Mouse (Mus musculus): ENCODE data around the gene Hist1h3h. TPM values are rescaled to one million over a fixed set of nuclear protein-coding genes. Genes with fewer than 3 reads are reported as not detected.
"Not testable (repeated sequence)": the region's sequence is repeated elsewhere in the genome, so short reads cannot be mapped to it uniquely, and the experiment has no call there.

Gene Hist1h3h
- polyA plus RNA-seq, 1 experiment from 2014 or later: 6.3 TPM

- H3K9ac ChIP-seq: peak overlapping the region; percentile 50
- ATAC-seq (ENCODE audit: insufficient read depth, low FRiP score, low read depth): not testable (repeated sequence)
These were observed 693 bp upstream of the Hist1h3h start for GRCm38 (mm10) chr13:21716540-21717391.

GRCm38 (mm10) chr13:21718381-21719080, 1.1 kb downstream of the Hist1h3h start:
- no peaks in the 10 kb centered on the region for H3K36me3 ChIP-seq
- H3K9me3 ChIP-seq: no peaks in the 10 kb centered on the region
- ATAC-seq (ENCODE audit: insufficient read depth, low FRiP score, low read depth): no peak
- peaks cover 24% of the 10 kb centered on the region for H3K4me1 ChIP-seq
- H3K27me3 ChIP-seq (replicated peaks): no peaks in the 10 kb centered on the region
- WGBS: 46% methylated on average over 4 of the region's 4 CpGs
- peak overlapping the region; percentile 29 for H3K9ac ChIP-seq
- peak overlapping the region; percentile 57 for H3K4me2 ChIP-seq
- peak overlapping the region; percentile 90 for H3K27ac ChIP-seq
- H3K4me3 ChIP-seq (replicated peaks): peak overlapping the region; percentile 41

More at GRCm38 (mm10) chr13:21716540-21717391, 693 bp upstream of the Hist1h3h start:
- peak overlapping the region; percentile 69 for H3K4me2 ChIP-seq
- H3K9me3 ChIP-seq; H3K36me3 ChIP-seq; H3K27me3 ChIP-seq (replicated peaks): not testable (repeated sequence)
- H3K4me1 ChIP-seq: peaks cover 21% of the 10 kb centered on the region
- peak overlapping the region; percentile 46 for H3K4me3 ChIP-seq (replicated peaks)
- WGBS: under 1% methylated on average over 16 of the region's 38 CpGs
- peak overlapping the region; percentile 96 for H3K27ac ChIP-seq

GRCm38 (mm10) chr13:21721107-21721756, 3.8 kb downstream of the Hist1h3h start:
- H3K4me1 ChIP-seq: peaks cover 16% of the 10 kb centered on the region
- 2% methylated on average over 20 of the region's 44 CpGs for WGBS
- peak; percentile 2; the same call in 1 of the 2 replicates for ATAC-seq (ENCODE audit: insufficient read depth, low FRiP score, low read depth)

GRCm38 (mm10) chr13:21721757-21722372, 4.4 kb downstream of the Hist1h3h start, which contains the start of gene Hist1h2bm:
Gene Hist1h2bm (plus strand): TSS chr13:21722044.
- H3K4me1 ChIP-seq: peaks cover 16% of the 10 kb centered on the region
- WGBS: under 1% methylated on average over 33 of the region's 37 CpGs
- H3K27ac ChIP-seq: peak within 1 kb of the TSS; percentile 91
- H3K4me2 ChIP-seq: peak within 1 kb of the TSS; percentile 62
- ATAC-seq (ENCODE audit: insufficient read depth, low FRiP score, low read depth): peak; percentile 96
- not testable (repeated sequence) for H3K9me3 ChIP-seq; H3K36me3 ChIP-seq; H3K27me3 ChIP-seq (replicated peaks)
- peak within 1 kb of the TSS; percentile 2; the same call in 1 of the 2 replicates for H3K9ac ChIP-seq
- peak within 1 kb of the TSS; percentile 41 for H3K4me3 ChIP-seq (replicated peaks)

More at GRCm38 (mm10) chr13:21721107-21721756, 3.8 kb downstream of the Hist1h3h start:
- H3K9me3 ChIP-seq; H3K36me3 ChIP-seq; H3K9ac ChIP-seq; H3K27me3 ChIP-seq (replicated peaks): not testable (repeated sequence)
- H3K4me2 ChIP-seq: peak overlapping the region; percentile 44
- H3K27ac ChIP-seq: peak overlapping the region; percentile 86
- peak overlapping the region; percentile 41 for H3K4me3 ChIP-seq (replicated peaks)

GRCm38 (mm10) chr13:21722373-21722925, 5.0 kb downstream of the Hist1h3h start:
- peak overlapping the region; percentile 91 for H3K27ac ChIP-seq
- H3K9me3 ChIP-seq: no peaks in the 10 kb centered on the region
- H3K4me3 ChIP-seq (replicated peaks): peak overlapping the region; percentile 35
- H3K4me2 ChIP-seq: peak overlapping the region; percentile 62
- 3% methylated on average over 11 of the region's 11 CpGs for WGBS
- no peaks in the 10 kb centered on the region for H3K27me3 ChIP-seq (replicated peaks)
- ATAC-seq (ENCODE audit: insufficient read depth, low FRiP score, low read depth): peak; percentile 3; the same call in 1 of the 2 replicates
- peaks cover 16% of the 10 kb centered on the region for H3K4me1 ChIP-seq
- no peaks in the 10 kb centered on the region for H3K36me3 ChIP-seq
- H3K9ac ChIP-seq: peak overlapping the region; percentile 2; the same call in 1 of the 2 replicates

GRCm38 (mm10) chr13:21722993-21723836, 5.8 kb downstream of the Hist1h3h start:
- H3K27ac ChIP-seq: peak overlapping the region; percentile 91
- WGBS: 35% methylated on average over 5 of the region's 5 CpGs

GRCm38 (mm10) chr13:21727948-21728572, 10.6 kb downstream of the Hist1h3h start:
- Histone ChIP-seq H3K9ac (no peak overlapping the region), H3K4me1 (no peaks in the 10 kb centered on the region), H3K27ac (no peak overlapping the region), H3K4me3 (replicated peaks) (no peak overlapping the region), H3K4me2 (no peak overlapping the region), H3K9me3 (no peaks in the 10 kb centered on the region), H3K36me3 (no peaks in the 10 kb centered on the region), H3K27me3 (replicated peaks) (no peaks in the 10 kb centered on the region)
- 40% methylated on average over 11 of the region's 11 CpGs for WGBS
- no peak for ATAC-seq (ENCODE audit: insufficient read depth, low FRiP score, low read depth)

More at GRCm38 (mm10) chr13:21722993-21723836, 5.8 kb downstream of the Hist1h3h start:
- H3K9ac ChIP-seq: no peak overlapping the region
- H3K4me3 ChIP-seq (replicated peaks): no peak overlapping the region
- H3K4me1 ChIP-seq: peaks cover 13% of the 10 kb centered on the region
- H3K36me3 ChIP-seq: no peaks in the 10 kb centered on the region
- peak overlapping the region; percentile 62 for H3K4me2 ChIP-seq
- no peaks in the 10 kb centered on the region for H3K27me3 ChIP-seq (replicated peaks)
- H3K9me3 ChIP-seq: no peaks in the 10 kb centered on the region
- no peak for ATAC-seq (ENCODE audit: insufficient read depth, low FRiP score, low read depth)

- no peak for ATAC-seq (ENCODE audit: insufficient read depth, low FRiP score, low read depth)
- 67% methylated on average over 1 of the region's 1 CpGs for WGBS
These were observed 12.1 kb downstream of the Hist1h3h start for GRCm38 (mm10) chr13:21729544-21729943.

GRCm38 (mm10) chr13:21733466-21733865, 16.0 kb downstream of the Hist1h3h start:
- Histone ChIP-seq H3K4me1 (no peaks in the 10 kb centered on the region), H3K9ac (no peak overlapping the region), H3K4me3 (replicated peaks) (no peak overlapping the region), H3K36me3 (no peaks in the 10 kb centered on the region), H3K9me3 (no peaks in the 10 kb centered on the region), H3K27me3 (replicated peaks) (no peaks in the 10 kb centered on the region), H3K27ac (peak overlapping the region; percentile 33; the same call in 1 of the 2 replicates), H3K4me2 (no peak overlapping the region)
- no peak for ATAC-seq (ENCODE audit: insufficient read depth, low FRiP score, low read depth)
- WGBS: 73% methylated on average over 5 of the region's 5 CpGs

More at GRCm38 (mm10) chr13:21729544-21729943, 12.1 kb downstream of the Hist1h3h start:
- H3K9ac ChIP-seq: no peak overlapping the region
- no peaks in the 10 kb centered on the region for H3K27me3 ChIP-seq (replicated peaks)
- no peaks in the 10 kb centered on the region for H3K36me3 ChIP-seq
- no peaks in the 10 kb centered on the region for H3K4me1 ChIP-seq
- no peak overlapping the region for H3K4me3 ChIP-seq (replicated peaks)
- no peak overlapping the region for H3K27ac ChIP-seq
- H3K9me3 ChIP-seq: no peaks in the 10 kb centered on the region
- no peak overlapping the region for H3K4me2 ChIP-seq

All from stomach, embryonic 15.5 days (tissue).